Mouse (Mus musculus): Measurements from ENCODE around the gene Pf4. TPM values are rescaled to one million over a fixed set of nuclear protein-coding genes. Genes with fewer than 3 reads are reported as not detected.

Gene Pf4
- polyA plus RNA-seq, 2 experiments: 41.2 to 77.5 TPM

DNA sequence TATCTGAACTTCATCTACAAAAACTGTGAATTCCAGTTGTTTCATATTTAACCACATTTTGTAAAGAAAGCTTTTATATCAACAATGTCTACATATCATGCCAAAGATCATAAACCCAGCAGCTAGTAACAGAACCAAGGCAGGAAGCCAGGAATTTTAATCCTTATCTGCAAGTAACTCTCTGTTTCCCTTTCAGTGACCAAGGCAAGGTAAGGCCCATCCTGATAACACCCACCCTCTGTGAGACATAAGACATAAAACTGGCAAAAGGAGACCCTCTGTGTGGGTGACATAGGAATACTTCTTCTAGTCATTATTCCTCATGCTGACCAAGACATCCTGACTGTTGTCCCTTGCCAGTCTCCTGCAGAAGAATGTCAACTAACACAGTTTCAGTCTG is 32.3 kb downstream of the Pf4 start:
- Histone ChIP-seq H3K27ac (replicated peaks; ENCODE audit: low read depth, low read length) (no peak overlapping the region), H3K9ac (ENCODE audit: low read depth, low read length, severe bottlenecking) (no peak overlapping the region), H3K27me3 (ENCODE audit: control insufficient read depth, insufficient read depth, low read length) (no peaks in the 10 kb centered on the region), H3K4me1 (ENCODE audit: control insufficient read depth, insufficient read depth, low read length) (no peaks in the 10 kb centered on the region), H3K4me2 (replicated peaks; ENCODE audit: low read depth, low read length, severe bottlenecking) (no peak overlapping the region), H3K4me3 (replicated peaks; ENCODE audit: low read length) (no peak overlapping the region), H3K9me3 (ENCODE audit: control insufficient read depth, low read length) (no peaks in the 10 kb centered on the region), H3K36me3 (ENCODE audit: control insufficient read depth, insufficient read depth, low read length) (no peaks in the 10 kb centered on the region)
- no peak for TF ChIP-seq POLR2A (IDR thresholded peaks at IDR 0.05; ENCODE audit: borderline replicate concordance, extremely low read depth, insufficient read depth, insufficient read length)
- DNase-seq (ENCODE audit: low spot score) (no peak), ATAC-seq (ENCODE audit: low FRiP score, low read depth) (no peak)

DNA sequence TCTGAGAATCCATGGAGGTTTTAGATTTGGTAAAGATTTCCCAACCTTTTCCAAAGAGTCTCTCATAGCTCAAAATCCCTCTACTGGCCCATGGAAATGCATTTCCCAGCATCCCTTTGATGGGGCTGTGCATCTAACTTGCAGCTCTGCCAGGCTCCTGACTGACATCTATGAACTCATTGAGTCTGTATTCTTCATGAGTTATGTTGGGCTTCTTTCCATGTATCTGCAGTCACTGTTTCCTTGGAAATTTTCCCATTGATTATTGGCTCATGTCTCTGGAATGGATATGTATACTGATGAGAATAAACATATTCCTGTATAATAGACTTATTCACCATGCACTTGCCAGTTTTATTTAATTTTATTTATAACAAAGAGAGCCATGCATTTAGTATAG is 33.8 kb downstream of the Pf4 start:
- Histone ChIP-seq H3K4me2 (replicated peaks; ENCODE audit: low read depth, low read length, severe bottlenecking) (no peak overlapping the region), H3K4me1 (ENCODE audit: control insufficient read depth, insufficient read depth, low read length) (no peaks in the 10 kb centered on the region), H3K27me3 (ENCODE audit: control insufficient read depth, insufficient read depth, low read length) (no peaks in the 10 kb centered on the region), H3K36me3 (ENCODE audit: control insufficient read depth, insufficient read depth, low read length) (no peaks in the 10 kb centered on the region), H3K27ac (replicated peaks; ENCODE audit: low read depth, low read length) (no peak overlapping the region), H3K4me3 (replicated peaks; ENCODE audit: low read length) (no peak overlapping the region), H3K9me3 (ENCODE audit: control insufficient read depth, low read length) (no peaks in the 10 kb centered on the region), H3K9ac (ENCODE audit: low read depth, low read length, severe bottlenecking) (no peak overlapping the region)
- peak; percentile 5 for DNase-seq (ENCODE audit: low spot score)
- ATAC-seq (ENCODE audit: low FRiP score, low read depth): no peak
- TF ChIP-seq POLR2A (IDR thresholded peaks at IDR 0.05; ENCODE audit: borderline replicate concordance, extremely low read depth, insufficient read depth, insufficient read length): no peak

DNA sequence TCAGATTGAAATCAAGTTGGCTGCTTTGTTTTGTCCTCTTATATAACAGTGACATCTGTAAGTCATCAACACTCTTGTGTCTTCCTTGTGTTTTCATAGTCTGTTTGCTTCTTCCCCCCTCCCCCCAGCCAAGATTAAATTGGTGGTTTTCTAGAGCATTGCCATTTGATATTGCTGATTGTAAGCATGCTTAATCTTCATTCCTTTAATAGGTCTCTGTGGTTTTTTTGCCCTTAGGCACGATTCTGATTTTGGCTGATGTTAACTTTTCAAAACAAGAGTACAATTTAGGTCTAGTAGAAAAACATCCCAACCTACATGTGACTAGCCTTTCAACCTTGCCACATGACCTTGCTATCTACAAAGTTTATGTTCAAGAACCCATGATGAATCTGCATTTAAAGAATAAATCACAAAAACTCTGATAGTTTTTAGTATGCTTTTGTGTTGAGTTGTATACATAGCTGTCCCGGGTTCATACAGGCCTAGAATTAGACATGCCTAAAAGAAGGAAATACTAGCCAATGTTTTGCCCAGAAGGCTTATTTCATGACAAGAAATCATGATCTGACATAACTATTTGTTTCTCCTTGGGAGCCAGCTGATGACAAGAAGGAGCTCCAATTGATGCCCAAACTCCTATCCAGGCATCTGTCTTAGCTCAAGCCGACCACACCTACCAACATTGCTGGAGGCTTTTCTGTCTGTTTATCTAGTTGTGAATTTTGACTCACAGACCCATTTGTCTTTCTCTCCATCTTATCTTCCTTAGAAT is 35.1 kb downstream of the Pf4 start:
- Histone ChIP-seq H3K27ac (replicated peaks; ENCODE audit: low read depth, low read length) (no peak overlapping the region), H3K27me3 (ENCODE audit: control insufficient read depth, insufficient read depth, low read length) (no peaks in the 10 kb centered on the region), H3K4me1 (ENCODE audit: control insufficient read depth, insufficient read depth, low read length) (no peaks in the 10 kb centered on the region), H3K4me3 (replicated peaks; ENCODE audit: low read length) (no peak overlapping the region), H3K36me3 (ENCODE audit: control insufficient read depth, insufficient read depth, low read length) (no peaks in the 10 kb centered on the region), H3K9me3 (ENCODE audit: control insufficient read depth, low read length) (no peaks in the 10 kb centered on the region), H3K4me2 (replicated peaks; ENCODE audit: low read depth, low read length, severe bottlenecking) (no peak overlapping the region), H3K9ac (ENCODE audit: low read depth, low read length, severe bottlenecking) (no peak overlapping the region)
- WGBS: 74% methylated on average over 3 of the region's 3 CpGs
- ATAC-seq (ENCODE audit: low FRiP score, low read depth) (no peak), DNase-seq (ENCODE audit: low spot score) (peak; percentile 8)
- TF ChIP-seq POLR2A (IDR thresholded peaks at IDR 0.05; ENCODE audit: borderline replicate concordance, extremely low read depth, insufficient read depth, insufficient read length): no peak

DNA sequence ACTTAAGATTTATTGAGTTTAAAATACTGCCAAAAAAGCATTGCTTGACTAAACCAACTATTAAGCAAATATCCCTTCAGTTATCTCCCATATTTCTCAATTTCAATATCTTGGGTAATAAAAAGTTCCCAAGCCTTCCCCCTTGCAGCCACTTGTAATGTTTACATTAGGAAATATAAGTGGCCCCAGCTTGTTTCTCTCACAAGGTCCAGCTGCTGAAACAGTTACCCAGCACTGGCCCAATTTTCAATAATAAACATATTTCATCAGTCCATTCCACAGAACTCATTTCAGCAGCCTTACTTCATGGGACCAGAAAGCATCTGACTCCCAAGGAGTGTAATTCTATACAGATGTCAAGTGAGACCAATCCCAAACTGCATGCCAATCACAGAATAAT is 47.5 kb downstream of the Pf4 start:
- Histone ChIP-seq H3K4me3 (replicated peaks; ENCODE audit: low read length) (no peak overlapping the region), H3K36me3 (ENCODE audit: control insufficient read depth, insufficient read depth, low read length) (no peaks in the 10 kb centered on the region), H3K9me3 (ENCODE audit: control insufficient read depth, low read length) (no peaks in the 10 kb centered on the region), H3K4me2 (replicated peaks; ENCODE audit: low read depth, low read length, severe bottlenecking) (no peak overlapping the region), H3K27me3 (ENCODE audit: control insufficient read depth, insufficient read depth, low read length) (no peaks in the 10 kb centered on the region), H3K9ac (ENCODE audit: low read depth, low read length, severe bottlenecking) (no peak overlapping the region), H3K4me1 (ENCODE audit: control insufficient read depth, insufficient read depth, low read length) (no peaks in the 10 kb centered on the region), H3K27ac (replicated peaks; ENCODE audit: low read depth, low read length) (no peak overlapping the region)
- DNase-seq (ENCODE audit: low spot score) (no peak), ATAC-seq (ENCODE audit: low FRiP score, low read depth) (no peak)
- TF ChIP-seq POLR2A (IDR thresholded peaks at IDR 0.05; ENCODE audit: borderline replicate concordance, extremely low read depth, insufficient read depth, insufficient read length): no peak

Small RNA genes lying within 50 kb of the gene (microRNA-seq; reads per million reads assigned to microRNA genes)
- not detected for gene Gm24322

Other genes starting within 250 kb of the Pf4 start
- gene 5830473C10Rik, start 211.3 kb upstream of the Pf4 start, polyA plus RNA-seq (2012; rRNA removed): 0.03 TPM in 1 of 2 replicates, not detected in the other
- gene 5830473C10Rik, start 211.3 kb upstream of the Pf4 start, polyA plus RNA-seq (2014; fragmentation: Nextera tagmentation; extraction: Ambion mirVana): not detected in 2 replicates
- gene Rassf6, start 131.8 kb upstream of the Pf4 start, polyA plus RNA-seq (2012; rRNA removed): 1.1 and 1.2 TPM in 2 replicates
- gene Rassf6, start 131.8 kb upstream of the Pf4 start, polyA plus RNA-seq (2014; fragmentation: Nextera tagmentation; extraction: Ambion mirVana): 3.3 and 4.9 TPM in 2 replicates
- 1.3 and 1.4 TPM in 2 replicates for gene Cxcl5, start 13.1 kb upstream of the Pf4 start, polyA plus RNA-seq (2012; rRNA removed)
- gene Cxcl5, start 13.1 kb upstream of the Pf4 start, polyA plus RNA-seq (2014; fragmentation: Nextera tagmentation; extraction: Ambion mirVana): 1.4 and 2.4 TPM in 2 replicates
- gene Ppbp, start 3.9 kb upstream of the Pf4 start, polyA plus RNA-seq (2012; rRNA removed): 1.6 and 3.0 TPM in 2 replicates
- gene Ppbp, start 3.9 kb upstream of the Pf4 start, polyA plus RNA-seq (2014; fragmentation: Nextera tagmentation; extraction: Ambion mirVana): 3.0 and 3.2 TPM in 2 replicates
- gene Cxcl3, start 13.7 kb downstream of the Pf4 start, polyA plus RNA-seq (2012; rRNA removed): 0.40 and 0.63 TPM in 2 replicates
- gene Cxcl3, start 13.7 kb downstream of the Pf4 start, polyA plus RNA-seq (2014; fragmentation: Nextera tagmentation; extraction: Ambion mirVana): 0.66 TPM in 1 of 2 replicates, not detected in the other
- 0.09 and 0.28 TPM in 2 replicates for gene Cxcl15, start 22.1 kb downstream of the Pf4 start, polyA plus RNA-seq (2012; rRNA removed)
- gene Cxcl15, start 22.1 kb downstream of the Pf4 start, polyA plus RNA-seq (2014; fragmentation: Nextera tagmentation; extraction: Ambion mirVana): 0.33 and 0.44 TPM in 2 replicates
- 2.3 and 2.9 TPM in 2 replicates for gene Cxcl1, start 118.8 kb downstream of the Pf4 start, polyA plus RNA-seq (2012; rRNA removed)
- 1.8 and 2.8 TPM in 2 replicates for gene Cxcl1, start 118.8 kb downstream of the Pf4 start, polyA plus RNA-seq (2014; fragmentation: Nextera tagmentation; extraction: Ambion mirVana)
- 0.31 and 0.65 TPM in 2 replicates for gene Cxcl2, start 131.4 kb downstream of the Pf4 start, polyA plus RNA-seq (2012; rRNA removed)
- not detected in 2 replicates for gene Cxcl2, start 131.4 kb downstream of the Pf4 start, polyA plus RNA-seq (2014; fragmentation: Nextera tagmentation; extraction: Ambion mirVana)
- 48.5 and 50.7 TPM in 2 replicates for gene Mthfd2l, start 158.7 kb downstream of the Pf4 start, polyA plus RNA-seq (2012; rRNA removed)
- 55.0 and 55.8 TPM in 2 replicates for gene Mthfd2l, start 158.7 kb downstream of the Pf4 start, polyA plus RNA-seq (2014; fragmentation: Nextera tagmentation; extraction: Ambion mirVana)

All from limb, embryonic 14.5 days (tissue).